Mouse (Mus musculus) retina, postnatal 1 day (tissue): ENCODE results near the gene Tex10.

ENCODE experiments used
- DNase-seq: peaks from one replicate; pipeline ENCODE4 v3.0.0-alpha.2; 2012

The Tex10 gene

DNA sequence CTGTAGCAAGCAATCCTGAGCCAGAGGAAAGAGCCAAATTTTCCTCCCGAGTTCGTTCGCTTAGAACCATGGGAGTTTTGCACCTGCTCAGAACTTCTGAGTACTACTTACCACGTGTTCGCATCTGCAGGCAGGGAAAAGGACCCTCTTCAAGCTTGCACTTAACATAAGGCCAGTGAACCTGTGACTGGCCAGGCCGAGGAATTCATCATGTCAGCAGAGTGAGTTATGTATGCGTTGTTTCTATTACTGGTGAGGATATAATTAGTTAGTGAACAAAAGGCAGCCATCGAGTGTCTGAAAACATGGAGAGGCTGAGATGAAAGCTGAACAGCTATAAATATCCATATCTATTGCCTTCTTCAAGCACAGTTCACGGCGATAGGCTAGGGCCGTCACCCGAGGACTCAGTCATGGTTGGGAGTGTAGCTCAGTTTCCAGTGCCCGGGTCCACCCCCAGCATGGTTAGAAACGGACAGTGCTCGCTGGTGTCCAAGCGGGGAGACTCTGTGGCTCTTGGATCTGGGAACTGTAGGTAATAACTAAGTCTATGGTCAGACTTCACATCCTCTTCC lies 70.1 kb downstream of the Tex10 start:
- no peak for DNase-seq

DNA sequence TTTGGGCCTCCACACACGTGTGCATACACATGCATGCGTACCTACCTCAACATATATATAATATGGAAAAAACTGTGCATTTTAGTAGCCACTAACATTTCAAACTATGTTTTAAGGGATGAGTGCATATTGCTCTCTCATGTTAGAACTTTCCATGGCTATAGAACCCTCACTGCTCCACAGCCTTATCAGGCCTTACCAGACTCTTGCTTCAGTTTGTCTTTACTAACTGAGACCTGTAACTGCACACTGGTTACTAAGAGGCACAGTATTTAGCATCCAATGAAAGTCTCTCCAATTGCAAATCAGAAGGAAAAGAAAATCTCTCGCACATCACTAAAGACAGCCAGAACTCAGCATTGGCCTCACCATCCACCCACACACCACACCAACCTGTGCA lies 76.3 kb downstream of the Tex10 start:
- no peak for DNase-seq

DNA sequence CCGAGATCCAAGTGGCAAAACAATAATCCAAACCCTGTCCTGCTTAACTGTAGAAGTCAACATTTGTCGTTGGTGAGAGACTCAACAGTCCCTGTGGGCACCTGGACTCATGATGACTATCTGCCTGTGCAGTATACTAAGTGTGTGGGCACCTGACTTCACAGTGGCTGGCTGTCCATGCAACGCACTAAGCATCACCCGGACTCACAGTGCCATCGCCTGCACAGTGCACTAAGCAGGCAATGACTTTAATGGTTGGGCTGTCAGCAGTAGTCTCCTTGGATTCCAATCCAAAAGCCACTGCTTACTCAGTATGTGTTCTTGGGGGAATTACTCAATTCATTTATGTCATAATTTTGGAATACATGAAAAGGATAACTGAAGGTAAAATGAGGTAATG lies 90.8 kb downstream of the Tex10 start:
- no peak for DNase-seq

DNA sequence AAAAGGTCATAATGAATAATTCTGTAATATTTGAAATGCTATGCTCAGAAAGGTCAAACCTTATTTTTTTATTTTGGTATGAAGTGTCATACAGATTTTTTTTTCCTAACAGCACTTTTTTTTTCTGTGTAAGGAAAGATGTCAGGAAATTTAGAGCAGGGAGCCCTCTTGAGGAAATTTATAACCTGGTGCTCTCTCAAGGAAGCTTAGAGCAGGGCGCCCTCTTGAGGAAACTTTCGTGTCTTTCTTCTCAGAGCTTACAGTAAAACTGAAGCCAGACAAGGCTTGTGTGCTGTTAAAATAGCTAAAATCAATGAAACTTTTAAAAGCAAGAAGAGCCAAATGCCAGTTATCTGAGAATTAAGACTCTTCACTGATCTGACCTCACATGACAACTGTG lies 92.3 kb downstream of the Tex10 start:
- peak; percentile 86 for DNase-seq
